Mouse (Mus musculus): ENCODE measurements around the gene Wnt9a. TPM values are rescaled to one million over a fixed set of nuclear protein-coding genes. Genes with fewer than 3 reads are reported as not detected.
"Not testable (repeated sequence)": the region's sequence is repeated elsewhere in the genome, so short reads cannot be mapped to it uniquely, and the experiment has no call there.

Wnt9a gene
- polyA plus RNA-seq, 1 experiment from 2014 or later: 0.10 TPM

DNA sequence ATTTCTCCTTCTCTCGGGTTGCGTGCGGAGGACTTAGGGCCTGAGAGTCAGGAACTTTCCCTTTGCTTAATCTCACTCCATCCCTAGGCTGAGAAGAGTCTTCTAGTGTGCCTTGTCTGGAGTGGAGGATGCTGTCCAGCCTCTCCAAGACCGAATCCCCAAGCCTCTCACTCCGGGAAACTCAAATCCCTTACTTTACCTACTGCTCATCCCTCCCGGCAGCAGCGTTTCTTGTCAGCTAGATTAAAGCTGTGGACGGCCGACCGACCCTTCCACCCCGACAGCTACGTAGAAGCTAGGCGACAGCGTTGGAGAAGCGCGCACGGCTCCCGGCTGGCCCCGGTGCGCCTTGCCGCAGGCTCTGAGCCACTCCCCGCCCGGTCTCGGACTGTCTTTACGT, 17.0 kb upstream of the Wnt9a start:
- Histone ChIP-seq H3K36me3 (ENCODE audit: inconsistent target) (no peaks in the 10 kb centered on the region), H3K79me2 (ENCODE audit: inconsistent target) (no peaks in the 10 kb centered on the region), H3K4me3 (ENCODE audit: inconsistent target) (no peak overlapping the region), H3K27ac (no peak overlapping the region)
- 6% methylated on average over 24 of the region's 25 CpGs for WGBS (ENCODE audit: missing documents)

- Histone ChIP-seq H3K27ac (no peak within 1 kb of the TSS), H3K4me3 (ENCODE audit: inconsistent target) (no peak within 1 kb of the TSS), H3K79me2 (ENCODE audit: inconsistent target) (no peaks in the 10 kb centered on the region), H3K36me3 (ENCODE audit: inconsistent target) (no peaks in the 10 kb centered on the region)
- WGBS (ENCODE audit: missing documents): 4% methylated on average over 30 of the region's 60 CpGs
These were observed 15.9 kb upstream of the Wnt9a start, which contains the start of gene Wnt3a for GRCm38 (mm10) chr11:59290702-59291303. Gene Wnt3a (minus strand): TSS chr11:59290752.

DNA sequence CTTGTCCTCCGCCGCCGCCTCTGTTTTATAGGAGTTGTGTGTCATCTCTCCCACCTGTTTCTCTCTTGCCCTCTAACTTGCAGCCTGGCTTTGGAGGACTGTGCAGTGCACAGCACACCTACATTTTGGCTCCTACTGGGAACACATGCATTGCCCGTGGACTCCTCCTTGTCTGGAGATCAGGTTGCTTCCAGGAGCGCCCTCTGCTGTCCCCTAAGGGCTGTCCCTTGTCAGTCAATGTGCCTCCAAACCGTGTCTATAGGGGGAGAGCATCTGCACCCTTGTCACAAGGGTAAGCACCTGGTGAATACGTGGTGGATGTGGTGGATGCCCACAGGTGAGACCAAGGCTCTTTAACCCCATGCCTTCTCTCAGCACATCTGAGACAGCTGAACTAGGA, 13.1 kb upstream of the Wnt9a start:
- WGBS (ENCODE audit: missing documents): 29% methylated on average over 7 of the region's 7 CpGs
- Histone ChIP-seq H3K27ac (no peak overlapping the region), H3K36me3 (ENCODE audit: inconsistent target) (no peaks in the 10 kb centered on the region), H3K79me2 (ENCODE audit: inconsistent target) (no peaks in the 10 kb centered on the region), H3K4me3 (ENCODE audit: inconsistent target) (no peak overlapping the region)

- H3K36me3 ChIP-seq (ENCODE audit: inconsistent target): no peaks in the 10 kb centered on the region
- H3K27ac ChIP-seq: no peak overlapping the region
- 14% methylated on average over 7 of the region's 7 CpGs for WGBS (ENCODE audit: missing documents)
- no peak overlapping the region for H3K4me3 ChIP-seq (ENCODE audit: inconsistent target)
- no peaks in the 10 kb centered on the region for H3K79me2 ChIP-seq (ENCODE audit: inconsistent target)
These were observed 8.8 kb upstream of the Wnt9a start for GRCm38 (mm10) chr11:59297941-59298340.

DNA sequence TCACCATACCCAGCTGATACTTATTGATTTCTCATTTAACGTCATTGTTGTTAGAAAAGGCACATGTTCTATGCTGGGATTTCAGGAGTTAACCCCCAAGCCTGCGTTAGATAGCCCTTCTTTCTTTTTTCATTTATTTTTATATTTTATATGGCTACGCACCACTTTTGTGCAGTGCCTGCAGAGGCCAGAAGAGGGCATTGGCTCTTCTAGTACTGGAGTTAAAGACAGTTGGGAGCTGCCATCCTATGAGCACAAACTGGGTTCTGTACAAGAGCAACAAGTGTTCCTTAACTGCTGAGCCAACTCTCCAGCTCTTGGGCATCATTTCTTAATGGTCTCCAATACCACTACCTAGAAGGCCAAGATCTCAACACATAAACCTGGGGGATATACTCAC, 6.5 kb upstream of the Wnt9a start:
- Histone ChIP-seq H3K4me3 (ENCODE audit: inconsistent target) (no peak overlapping the region), H3K36me3 (ENCODE audit: inconsistent target) (no peaks in the 10 kb centered on the region), H3K27ac (no peak overlapping the region), H3K79me2 (ENCODE audit: inconsistent target) (no peaks in the 10 kb centered on the region)
- 6% methylated on average over 3 of the region's 3 CpGs for WGBS (ENCODE audit: missing documents)

DNA sequence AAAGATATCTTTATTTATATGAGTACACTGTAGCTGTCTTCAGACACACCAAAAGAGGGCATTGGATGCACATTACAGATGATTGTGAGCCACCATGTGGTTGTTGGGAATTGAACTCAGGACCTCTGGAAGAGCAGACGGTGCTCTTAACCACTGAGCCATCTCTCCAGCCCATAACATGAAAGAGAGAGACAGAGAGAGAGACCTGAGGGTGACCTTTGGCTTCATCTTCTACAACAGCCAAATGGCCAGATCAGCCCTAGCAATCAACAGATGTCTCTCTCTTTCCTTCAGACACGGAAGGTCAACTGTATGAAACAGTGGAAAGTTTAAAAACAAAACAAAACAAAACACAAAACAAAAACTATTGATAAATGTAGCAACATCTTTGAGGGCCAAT, 5.7 kb upstream of the Wnt9a start:
- not testable (repeated sequence) for H3K36me3 ChIP-seq (ENCODE audit: inconsistent target); H3K4me3 ChIP-seq (ENCODE audit: inconsistent target); H3K79me2 ChIP-seq (ENCODE audit: inconsistent target); H3K27ac ChIP-seq
- WGBS (ENCODE audit: missing documents): 45% methylated on average over 1 of the region's 2 CpGs

DNA sequence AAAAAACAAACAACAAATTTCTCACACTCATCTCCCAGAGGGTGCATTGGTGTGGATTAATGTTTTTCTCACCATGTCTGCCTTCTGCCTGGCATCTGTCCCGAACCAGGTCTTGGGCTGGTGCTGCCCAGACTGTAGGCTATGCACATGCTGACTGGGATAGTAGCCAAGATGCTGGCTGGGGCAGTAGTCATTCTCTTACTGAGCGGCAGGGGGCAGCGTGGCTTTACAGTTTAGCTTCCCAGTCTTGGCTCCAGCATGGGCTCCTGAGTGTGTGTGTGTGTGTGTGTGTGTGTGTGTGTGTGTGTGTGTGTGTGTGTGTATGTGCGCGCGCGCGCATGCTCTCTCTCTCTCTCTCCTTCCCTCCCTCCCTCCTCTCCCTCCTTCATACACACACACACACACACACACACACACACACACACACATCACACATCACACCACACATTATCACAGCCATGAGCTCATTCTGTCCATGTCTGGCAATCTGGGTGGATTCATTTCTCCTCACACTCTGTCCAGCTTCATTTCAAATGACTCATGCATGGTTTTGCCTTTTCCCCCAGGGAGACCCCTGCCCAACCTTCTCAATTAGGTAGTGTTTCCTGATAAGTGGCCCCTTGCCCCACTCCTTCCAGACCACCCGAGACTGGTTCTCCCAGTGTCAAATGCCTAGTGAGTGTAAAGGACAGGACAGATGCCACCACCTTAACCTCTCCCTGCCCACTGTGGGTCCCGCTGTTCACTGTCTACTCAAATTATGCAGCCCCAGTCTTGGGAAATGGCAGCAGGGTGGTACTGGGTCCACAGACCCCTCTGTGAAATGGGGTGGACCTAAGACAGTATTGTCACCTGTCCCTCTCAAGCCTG, 3.8 kb upstream of the Wnt9a start:
- no peaks in the 10 kb centered on the region for H3K36me3 ChIP-seq (ENCODE audit: inconsistent target)
- WGBS (ENCODE audit: missing documents): 56% methylated on average over 3 of the region's 10 CpGs

DNA sequence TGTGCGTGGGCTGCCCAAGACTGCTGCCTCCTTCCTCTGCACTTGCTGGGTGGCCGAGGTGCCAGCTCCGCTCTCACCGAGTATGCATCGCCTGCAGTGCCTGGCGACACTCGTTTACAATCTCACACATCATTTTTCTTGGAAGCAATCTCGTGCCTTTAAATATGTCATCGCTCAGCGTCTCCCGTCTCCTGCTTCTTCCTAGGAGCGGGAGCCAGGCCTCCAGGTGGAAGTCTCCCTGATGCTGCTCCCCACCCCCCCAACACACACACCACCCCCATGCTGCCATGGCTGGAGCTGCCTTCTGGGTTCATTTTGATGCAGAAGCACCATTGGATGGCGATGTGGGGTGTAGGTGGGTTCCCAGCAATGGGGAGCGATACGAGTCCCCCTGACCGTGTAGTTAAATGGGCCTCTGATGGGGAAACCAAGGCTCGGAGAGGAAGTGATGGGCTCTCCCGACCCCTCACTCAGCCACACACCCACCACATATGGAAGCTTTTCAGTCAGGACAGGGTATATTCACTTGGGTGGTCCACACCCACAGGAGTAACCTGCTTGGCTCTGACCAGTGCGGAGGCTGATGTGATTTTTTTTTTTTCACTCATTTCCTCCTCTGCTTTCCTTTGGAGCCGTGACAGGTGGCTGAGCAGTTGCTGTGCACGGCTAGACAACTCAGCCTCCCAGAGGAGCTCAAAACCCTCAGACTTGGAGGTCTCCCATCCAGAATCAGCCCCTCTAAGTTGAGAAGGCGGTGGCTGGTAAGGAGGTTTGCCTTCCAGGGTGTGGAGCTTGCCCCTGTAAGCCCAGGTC, 1.5 kb upstream of the Wnt9a start:
- 46% methylated on average over 22 of the region's 22 CpGs for WGBS (ENCODE audit: missing documents)

More for the DNA sequence above, 3.8 kb upstream of the Wnt9a start:
- Histone ChIP-seq H3K79me2 (ENCODE audit: inconsistent target) (no peaks in the 10 kb centered on the region), H3K27ac (no peak overlapping the region), H3K4me3 (ENCODE audit: inconsistent target) (no peak overlapping the region)

DNA sequence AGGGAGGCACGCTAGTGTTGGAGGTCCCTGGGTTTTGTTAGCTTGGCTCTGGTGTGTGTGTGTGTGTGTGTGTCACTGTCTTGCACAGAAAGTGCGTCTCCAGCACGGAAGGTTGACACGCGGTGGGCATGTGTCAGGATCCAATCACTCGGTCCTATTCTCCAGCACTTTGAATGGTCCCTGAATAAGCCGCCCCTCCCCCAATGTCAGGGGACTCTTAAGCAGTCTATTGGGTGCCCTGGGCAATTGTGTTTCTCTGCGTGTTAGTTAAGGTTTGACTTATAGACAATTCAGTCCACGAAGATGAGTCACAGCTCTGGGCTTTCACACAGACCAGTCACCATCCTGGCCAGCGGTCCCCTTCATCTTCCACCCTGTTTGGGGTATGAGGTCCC, 910 bp upstream of the Wnt9a start:
- 10% methylated on average over 10 of the region's 10 CpGs for WGBS (ENCODE audit: missing documents)

More for the DNA sequence above, 1.5 kb upstream of the Wnt9a start:
- H3K79me2 ChIP-seq (ENCODE audit: inconsistent target): no peaks in the 10 kb centered on the region
- H3K4me3 ChIP-seq (ENCODE audit: inconsistent target): no peak overlapping the region
- no peak overlapping the region for H3K27ac ChIP-seq
- H3K36me3 ChIP-seq (ENCODE audit: inconsistent target): no peaks in the 10 kb centered on the region

DNA sequence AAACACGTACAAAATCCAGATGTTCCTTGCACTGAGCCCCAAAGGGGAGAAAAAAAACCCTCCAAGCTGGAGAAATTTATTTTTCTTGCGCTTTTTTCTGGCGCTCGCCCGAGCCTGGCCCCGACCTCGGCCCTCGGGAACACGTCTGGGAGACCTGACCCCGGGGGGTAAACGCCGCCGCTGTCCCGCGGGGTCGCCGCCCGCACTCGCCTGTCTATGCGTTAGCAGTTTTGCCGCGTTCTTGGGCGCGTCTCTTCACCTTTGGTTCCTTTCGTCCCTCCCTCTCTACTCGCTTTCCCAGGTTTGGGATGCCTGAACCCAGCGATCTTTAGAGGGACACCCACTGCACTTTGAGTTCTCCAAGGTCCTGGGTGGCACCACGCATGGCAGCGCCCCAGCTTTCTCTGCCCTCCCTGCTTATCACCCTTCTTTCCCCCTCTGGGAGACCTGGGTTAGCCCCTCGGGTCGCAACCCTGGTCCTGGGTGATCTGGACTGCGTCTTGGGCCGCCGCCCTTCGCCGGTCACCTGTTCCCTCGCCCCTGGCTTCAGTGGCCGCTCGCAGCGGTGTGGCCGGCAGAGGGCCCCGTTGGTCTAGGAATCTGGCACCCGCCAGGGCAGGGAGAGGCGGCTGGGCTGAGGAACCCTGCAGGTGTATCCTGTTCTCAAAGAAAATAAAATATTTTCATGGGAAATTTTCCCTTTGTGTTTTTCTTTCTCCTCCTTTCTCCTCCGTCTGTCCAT, 865 bp downstream of the Wnt9a start:
- Histone ChIP-seq H3K27ac (no peak overlapping the region), H3K79me2 (ENCODE audit: inconsistent target) (no peaks in the 10 kb centered on the region), H3K36me3 (ENCODE audit: inconsistent target) (no peaks in the 10 kb centered on the region), H3K4me3 (ENCODE audit: inconsistent target) (no peak overlapping the region)
- 5% methylated on average over 34 of the region's 45 CpGs for WGBS (ENCODE audit: missing documents)

More for the DNA sequence above, 910 bp upstream of the Wnt9a start:
- Histone ChIP-seq H3K4me3 (ENCODE audit: inconsistent target) (no peak overlapping the region), H3K27ac (no peak overlapping the region), H3K36me3 (ENCODE audit: inconsistent target) (no peaks in the 10 kb centered on the region), H3K79me2 (ENCODE audit: inconsistent target) (no peaks in the 10 kb centered on the region)

- Histone ChIP-seq H3K27ac (no peak overlapping the region), H3K79me2 (ENCODE audit: inconsistent target) (no peaks in the 10 kb centered on the region), H3K4me3 (ENCODE audit: inconsistent target) (no peak overlapping the region), H3K36me3 (ENCODE audit: inconsistent target) (no peaks in the 10 kb centered on the region)
- 37% methylated on average over 12 of the region's 12 CpGs for WGBS (ENCODE audit: missing documents)
These were observed 1.4 kb downstream of the Wnt9a start for GRCm38 (mm10) chr11:59308164-59308542.

- H3K36me3 ChIP-seq (ENCODE audit: inconsistent target): no peaks in the 10 kb centered on the region
- H3K79me2 ChIP-seq (ENCODE audit: inconsistent target): no peaks in the 10 kb centered on the region
- 88% methylated on average over 6 of the region's 6 CpGs for WGBS (ENCODE audit: missing documents)
- H3K27ac ChIP-seq: no peak overlapping the region
- H3K4me3 ChIP-seq (ENCODE audit: inconsistent target): no peak overlapping the region
These were observed 1.9 kb downstream of the Wnt9a start for GRCm38 (mm10) chr11:59308625-59309024.

DNA sequence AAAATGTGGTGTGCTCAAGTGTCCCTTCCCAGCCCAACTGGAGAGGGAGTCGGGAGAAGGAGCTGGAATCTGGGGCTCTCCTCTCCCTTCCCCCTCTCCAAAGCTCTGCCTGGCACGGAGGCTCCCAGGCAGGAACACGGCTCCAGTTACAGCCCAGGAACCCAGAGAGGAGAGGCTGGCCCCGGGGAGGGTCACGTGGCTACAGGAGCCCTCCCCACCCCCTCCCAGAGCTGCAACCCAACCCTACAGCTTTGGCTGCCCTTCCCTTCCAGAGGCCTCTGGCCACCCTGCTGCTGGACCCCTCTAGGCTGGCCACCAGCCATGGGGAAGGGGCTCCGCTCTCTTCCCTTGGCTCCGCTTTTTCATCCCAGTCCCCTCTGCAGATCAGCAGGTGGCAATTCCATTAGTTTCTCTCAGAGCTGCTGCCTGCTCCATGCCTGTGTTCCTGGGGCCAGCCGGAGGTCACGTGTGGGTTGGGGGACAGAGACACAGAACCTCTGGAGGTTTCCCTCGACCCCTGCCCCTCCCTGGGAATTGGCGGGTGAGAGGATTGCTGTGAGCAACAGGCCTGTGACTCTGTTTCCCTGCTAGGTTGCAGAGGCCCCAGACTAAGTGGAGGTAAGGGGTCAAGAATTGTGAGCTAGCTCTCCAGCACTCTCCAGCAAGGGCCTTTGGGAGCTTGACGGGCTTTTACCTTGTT, 2.5 kb downstream of the Wnt9a start:
- WGBS (ENCODE audit: missing documents): 83% methylated on average over 10 of the region's 12 CpGs

GRCm38 (mm10) chr11:59309976-59310375, 3.2 kb downstream of the Wnt9a start:
- Histone ChIP-seq H3K4me3 (ENCODE audit: inconsistent target) (no peak overlapping the region), H3K27ac (no peak overlapping the region), H3K36me3 (ENCODE audit: inconsistent target) (no peaks in the 10 kb centered on the region), H3K79me2 (ENCODE audit: inconsistent target) (no peaks in the 10 kb centered on the region)
- WGBS (ENCODE audit: missing documents): 97% methylated on average over 8 of the region's 8 CpGs

More for the DNA sequence above, 2.5 kb downstream of the Wnt9a start:
- no peak overlapping the region for H3K27ac ChIP-seq
- H3K79me2 ChIP-seq (ENCODE audit: inconsistent target): no peaks in the 10 kb centered on the region
- H3K36me3 ChIP-seq (ENCODE audit: inconsistent target): no peaks in the 10 kb centered on the region
- H3K4me3 ChIP-seq (ENCODE audit: inconsistent target): no peak overlapping the region

Data from macrophage (primary cell).